Mouse (Mus musculus) stomach, embryonic 16.5 days (tissue): Measurements from ENCODE around the gene Pced1b. TPM values are rescaled to one million over a fixed set of nuclear protein-coding genes. Genes with fewer than 3 reads are reported as not detected.
A peak's percentile ranks its signal among the peaks of the same experiment; 100 is the strongest.
"Not testable (repeated sequence)": the region's sequence is repeated elsewhere in the genome, so short reads cannot be mapped to it uniquely, and the experiment has no call there.

Experiments
- ATAC-seq: fragments of 200-750 bp; cut with Nextera tagmentation; 2 replicates; pipeline ENCODE4 v1.8.0; 2017; ENCODE audit warnings: moderate number of reproducible peaks, moderate TSS enrichment; ENCODE audit not compliant: insufficient read depth, low FRiP score
- H3K27ac ChIP-seq: fragments of 300-500 bp; sonication (generic); 2 replicates; pipeline ENCODE4 v1.5.1; 2014; ENCODE audit warnings: low read length
- H3K27me3 ChIP-seq: fragments of 300-500 bp; sonication (generic); 2 replicates; pipeline ENCODE4 v1.6.1; 2014; ENCODE audit warnings: low read length, control low read depth, mixed read lengths; ENCODE audit not compliant: control insufficient read depth, insufficient read depth
- H3K36me3 ChIP-seq: fragments of 300-500 bp; sonication (generic); 2 replicates; pipeline ENCODE4 v1.6.1; 2014; ENCODE audit warnings: low read length; ENCODE audit not compliant: control insufficient read depth, insufficient read depth
- H3K4me1 ChIP-seq: fragments of 300-500 bp; sonication (generic); 2 replicates; pipeline ENCODE4 v1.6.1; 2014; ENCODE audit warnings: low read length, control low read depth, mixed read lengths; ENCODE audit not compliant: control insufficient read depth, insufficient read depth
- H3K4me2 ChIP-seq: fragments of 300-500 bp; sonication (generic); 2 replicates; pipeline ENCODE4 v1.6.1; 2014; ENCODE audit warnings: low read depth, low read length, mixed read lengths
- H3K4me3 ChIP-seq: fragments of 300-500 bp; sonication (generic); replicated peaks from 2 replicates; pipeline ENCODE4 v1.5.1; 2014; ENCODE audit warnings: mild to moderate bottlenecking, low read length
- H3K9ac ChIP-seq: fragments of 300-500 bp; sonication (generic); 2 replicates; pipeline ENCODE4 v1.6.1; 2014; ENCODE audit warnings: low read length
- H3K9me3 ChIP-seq: fragments of 300-500 bp; sonication (generic); replicated peaks from 2 replicates; pipeline ENCODE4 v1.6.1; 2016; ENCODE audit warnings: low read length, control low read depth; ENCODE audit not compliant: control insufficient read depth
- WGBS: fragments of 180-500 bp; shearing (Covaris S2); extraction: QIAGEN DNeasy Blood & Tissue Kit; methylation state at CpG from one replicate; pipeline ENCODE4 v1.1.7; 2014; 5-methylcytosine and 5-hydroxymethylcytosine counted together
- polyA plus RNA-seq: library from polyadenylated mRNA; unstranded; fragments of >200 nt; fragmentation: Nextera tagmentation; extraction: Ambion mirVana; gene quantifications from 2 replicates; pipeline ENCODE4 v1.2.1, GENCODE M21; 2015

Gene Pced1b
- polyA plus RNA-seq, 1 experiment from 2014 or later = 2.9 TPM

GRCm38 (mm10) chr15:97385174-97385573, 138.3 kb downstream of the Pced1b start:
- H3K36me3 ChIP-seq, H3K9me3 ChIP-seq, H3K27ac ChIP-seq, ATAC-seq, H3K27me3 ChIP-seq, H3K4me3 ChIP-seq, H3K9ac ChIP-seq, H3K4me2 ChIP-seq, H3K4me1 ChIP-seq: not testable (repeated sequence)
- 87% methylated on average over 10 of the region's 10 CpGs for WGBS

DNA sequence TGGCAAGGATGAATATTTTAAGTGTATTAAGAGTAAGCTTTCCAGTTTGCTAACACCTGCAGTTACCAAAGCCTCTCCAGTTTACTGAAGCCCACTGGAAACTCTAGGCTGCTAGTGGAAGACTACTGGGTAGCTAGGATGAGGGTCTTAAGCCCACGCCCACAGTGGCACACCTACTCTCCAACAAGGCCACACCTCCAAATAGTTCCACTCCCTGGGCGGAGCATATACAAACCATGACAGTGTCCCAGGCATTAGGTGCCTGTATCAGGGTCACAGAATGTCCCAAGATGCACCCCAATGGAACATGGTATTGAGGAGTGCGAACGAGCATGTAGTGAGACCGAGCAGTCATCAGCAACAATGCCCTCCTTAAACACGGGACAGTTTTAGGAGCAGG, 140.9 kb downstream of the Pced1b start:
- Histone ChIP-seq H3K9ac (no peak overlapping the region), H3K4me3 (no peak overlapping the region), H3K4me2 (no peak overlapping the region), H3K27me3 (no peaks in the 10 kb centered on the region), H3K9me3 (no peaks in the 10 kb centered on the region), H3K36me3 (no peaks in the 10 kb centered on the region), H3K27ac (no peak overlapping the region), H3K4me1 (no peaks in the 10 kb centered on the region)
- WGBS = 92% methylated on average over 6 of the region's 6 CpGs
- no peak for ATAC-seq

DNA sequence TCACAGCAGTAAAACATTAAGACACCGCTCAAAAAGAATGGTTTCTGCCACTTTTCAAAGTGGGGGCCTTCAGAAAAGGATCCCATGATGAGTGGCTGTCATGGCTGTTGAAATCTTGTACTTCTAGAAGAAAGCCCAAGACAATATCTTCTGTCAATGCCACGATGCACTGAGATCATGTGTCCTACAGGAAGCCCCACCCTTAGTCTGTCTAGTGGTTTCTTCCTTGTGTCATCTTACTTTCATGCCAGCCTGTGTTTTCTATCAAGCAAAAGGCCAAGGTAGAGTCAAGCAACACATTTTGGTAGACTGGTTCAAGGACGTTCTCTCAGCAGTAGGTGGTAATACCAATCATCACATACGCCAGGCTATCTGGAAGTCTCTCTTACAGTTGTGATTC, 142.7 kb downstream of the Pced1b start:
- no peak overlapping the region for H3K27ac ChIP-seq
- WGBS = 86% methylated on average over 4 of the region's 4 CpGs
- ATAC-seq = no peak

DNA sequence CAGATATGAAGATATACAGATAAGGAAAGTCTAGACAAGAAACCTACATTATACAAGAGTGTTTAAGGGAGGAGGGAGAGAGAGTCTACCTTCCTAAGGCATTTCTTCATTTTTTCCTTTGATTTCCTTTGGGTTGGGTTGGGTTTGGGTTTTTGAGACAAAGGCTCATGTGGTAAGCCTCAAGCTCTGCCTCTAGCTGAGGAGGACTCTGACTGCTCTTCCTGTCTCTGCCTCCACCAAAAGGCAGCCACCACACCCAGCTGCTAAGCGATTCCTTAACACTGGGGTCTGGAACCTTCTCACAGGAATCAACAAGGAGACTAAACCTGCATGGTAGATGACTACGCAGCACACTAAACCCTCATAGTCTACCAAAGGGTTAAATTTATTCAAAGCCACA, 143.9 kb downstream of the Pced1b start:
- H3K9ac ChIP-seq = no peak overlapping the region
- no peak overlapping the region for H3K4me3 ChIP-seq
- no peaks in the 10 kb centered on the region for H3K9me3 ChIP-seq
- no peak overlapping the region for H3K4me2 ChIP-seq
- no peaks in the 10 kb centered on the region for H3K36me3 ChIP-seq
- no peaks in the 10 kb centered on the region for H3K27me3 ChIP-seq
- WGBS = 90% methylated on average over 2 of the region's 2 CpGs
- ATAC-seq = no peak
- no peaks in the 10 kb centered on the region; the same call in 1 of the 2 replicates for H3K4me1 ChIP-seq
- no peak overlapping the region for H3K27ac ChIP-seq

More for the DNA sequence above, 142.7 kb downstream of the Pced1b start:
- Histone ChIP-seq H3K36me3 (no peaks in the 10 kb centered on the region), H3K4me2 (no peak overlapping the region), H3K9me3 (no peaks in the 10 kb centered on the region), H3K9ac (no peak overlapping the region), H3K4me1 (no peaks in the 10 kb centered on the region), H3K27me3 (no peaks in the 10 kb centered on the region), H3K4me3 (no peak overlapping the region)

DNA sequence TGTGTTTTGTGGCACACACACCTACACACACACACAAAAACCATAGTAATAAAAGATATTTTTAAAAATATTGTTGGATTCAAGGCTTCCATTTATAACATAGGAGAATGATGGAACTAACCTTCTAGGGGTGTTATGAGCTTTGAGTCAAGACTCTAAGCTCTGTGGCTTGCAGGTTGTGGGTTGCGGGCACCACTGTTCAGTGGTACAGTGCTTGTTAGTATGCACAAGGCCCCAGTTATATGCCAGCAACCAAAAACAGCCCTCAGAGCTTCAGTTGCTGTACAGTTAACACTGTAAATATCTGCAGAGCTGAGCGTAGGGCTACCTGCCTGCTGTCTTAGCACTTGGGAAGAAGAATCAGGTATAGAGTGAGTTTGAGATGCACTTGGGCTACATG, 144.5 kb downstream of the Pced1b start:
- Histone ChIP-seq H3K4me3 (no peak overlapping the region), H3K27me3 (no peaks in the 10 kb centered on the region), H3K36me3 (no peaks in the 10 kb centered on the region), H3K27ac (no peak overlapping the region), H3K4me1 (no peaks in the 10 kb centered on the region; the same call in 1 of the 2 replicates), H3K9ac (no peak overlapping the region), H3K4me2 (no peak overlapping the region), H3K9me3 (no peaks in the 10 kb centered on the region)
- ATAC-seq = no peak
- WGBS = 93% methylated on average over 2 of the region's 2 CpGs

DNA sequence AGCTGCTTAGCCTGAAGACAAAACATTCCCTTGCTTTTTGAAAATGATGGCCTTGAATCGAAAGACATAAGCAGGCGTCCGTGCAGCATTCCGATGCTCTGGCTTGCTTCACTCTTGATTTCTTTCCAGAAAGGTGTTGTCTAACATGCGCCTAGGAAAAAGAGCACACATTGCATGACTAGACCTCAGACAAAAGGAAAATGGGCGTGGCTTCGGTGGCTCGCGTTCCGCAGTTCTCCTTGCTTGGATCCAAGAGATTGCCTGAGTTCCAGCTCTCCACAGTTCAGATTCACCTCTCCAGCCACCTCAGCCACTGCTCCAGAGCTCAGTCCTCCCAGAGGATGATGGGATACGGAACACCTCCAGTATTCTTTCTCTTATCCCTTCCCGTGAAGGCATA, 147.7 kb downstream of the Pced1b start:
- H3K9ac ChIP-seq = no peak overlapping the region
- no peaks in the 10 kb centered on the region for H3K27me3 ChIP-seq
- no peaks in the 10 kb centered on the region for H3K9me3 ChIP-seq
- 52% methylated on average over 12 of the region's 12 CpGs for WGBS
- H3K36me3 ChIP-seq = no peaks in the 10 kb centered on the region
- no peak overlapping the region for H3K27ac ChIP-seq
- peak overlapping the region; percentile 6; the same call in 1 of the 2 replicates for H3K4me2 ChIP-seq
- ATAC-seq = no peak
- H3K4me3 ChIP-seq = no peak overlapping the region
- H3K4me1 ChIP-seq = no peaks in the 10 kb centered on the region; the same call in 1 of the 2 replicates

DNA sequence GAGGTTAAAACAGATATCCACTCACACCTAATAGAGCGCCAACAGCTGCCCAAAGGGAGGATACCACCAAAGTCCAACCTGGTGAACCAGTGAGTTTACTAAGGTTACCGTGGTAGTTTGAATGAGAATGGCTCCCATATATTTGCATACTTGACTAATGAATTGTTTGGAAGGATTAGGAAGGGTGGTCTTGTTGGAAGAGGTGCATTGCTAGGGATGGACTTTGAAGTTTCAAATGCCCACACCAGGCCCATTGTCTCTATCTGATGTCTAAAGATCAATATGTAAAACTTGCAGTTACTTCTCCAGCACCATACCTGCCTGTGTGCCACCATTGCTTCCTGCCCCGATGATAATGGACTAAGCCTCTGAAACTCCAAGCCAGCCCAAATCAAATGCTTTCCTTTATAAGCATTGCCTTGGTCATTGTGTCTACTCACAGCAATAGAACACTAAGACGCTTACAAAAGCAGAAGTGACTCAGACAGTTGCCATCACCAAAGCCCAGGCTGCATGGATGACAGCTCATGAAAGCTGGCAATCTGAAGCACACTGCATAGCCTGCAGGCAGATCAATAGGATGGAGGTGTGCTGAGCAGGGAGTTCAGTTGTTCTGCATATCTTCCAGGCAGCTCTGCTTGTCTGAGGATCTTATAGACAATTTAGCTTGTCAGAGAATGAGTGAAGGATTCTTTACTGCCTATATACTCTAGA, 149.8 kb downstream of the Pced1b start:
- Histone ChIP-seq H3K4me2 (no peak overlapping the region), H3K9me3 (no peaks in the 10 kb centered on the region), H3K4me1 (no peaks in the 10 kb centered on the region; the same call in 1 of the 2 replicates), H3K4me3 (no peak overlapping the region), H3K27me3 (no peaks in the 10 kb centered on the region), H3K27ac (no peak overlapping the region), H3K36me3 (no peaks in the 10 kb centered on the region), H3K9ac (no peak overlapping the region)
- WGBS = 88% methylated on average over 4 of the region's 4 CpGs
- ATAC-seq = no peak

DNA sequence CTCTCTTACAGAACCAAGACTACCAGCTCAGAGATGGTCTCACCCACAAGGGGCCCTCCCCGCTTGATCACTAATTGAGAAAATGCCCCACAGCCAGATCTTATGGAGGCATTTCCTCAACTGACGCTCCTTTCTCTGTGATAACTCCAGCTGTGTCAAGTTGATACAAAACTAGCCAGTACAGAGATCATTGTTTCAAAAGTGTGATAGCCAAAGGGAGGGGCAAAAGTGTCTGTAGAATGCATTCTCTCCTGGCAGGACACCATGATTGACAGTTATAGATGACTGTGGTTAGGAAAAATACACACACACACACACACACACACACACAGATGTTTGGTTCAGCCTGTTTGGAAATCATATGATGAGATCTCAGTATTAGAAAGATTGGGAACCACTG, 150.9 kb downstream of the Pced1b start:
- H3K9me3 ChIP-seq = no peaks in the 10 kb centered on the region
- H3K36me3 ChIP-seq = no peaks in the 10 kb centered on the region
- H3K4me3 ChIP-seq = no peak overlapping the region
- H3K27ac ChIP-seq = no peak overlapping the region
- H3K27me3 ChIP-seq = no peaks in the 10 kb centered on the region
- no peak overlapping the region for H3K9ac ChIP-seq
- WGBS = 74% methylated on average over 2 of the region's 2 CpGs
- no peak overlapping the region for H3K4me2 ChIP-seq
- no peaks in the 10 kb centered on the region; the same call in 1 of the 2 replicates for H3K4me1 ChIP-seq
- no peak for ATAC-seq

DNA sequence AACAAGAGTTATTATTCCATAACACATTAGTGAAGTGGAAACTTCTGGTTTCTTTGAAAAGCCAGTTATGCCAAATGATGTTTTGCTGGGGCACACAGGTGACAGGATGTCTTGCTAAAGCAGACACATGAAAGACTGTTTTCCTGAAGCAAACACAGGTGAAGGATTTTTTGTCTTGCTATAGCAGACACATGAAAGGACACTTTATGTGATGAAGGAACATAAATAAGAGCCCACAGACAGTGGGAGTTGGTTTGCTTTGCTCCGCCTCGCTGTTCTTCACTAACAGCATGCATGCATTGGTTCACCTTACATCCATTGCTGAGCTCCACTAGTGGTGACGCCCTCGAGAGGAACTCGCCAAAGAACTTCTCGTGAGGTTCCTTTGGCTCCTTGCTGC, 154.0 kb downstream of the Pced1b start:
- Histone ChIP-seq H3K9me3 (no peaks in the 10 kb centered on the region), H3K27me3 (no peaks in the 10 kb centered on the region), H3K4me2 (no peak overlapping the region), H3K4me3 (no peak overlapping the region), H3K4me1 (no peaks in the 10 kb centered on the region), H3K9ac (no peak overlapping the region), H3K36me3 (no peaks in the 10 kb centered on the region), H3K27ac (no peak overlapping the region)
- ATAC-seq = no peak
- 86% methylated on average over 6 of the region's 6 CpGs for WGBS
